Mouse (Mus musculus) frontal cortex, postnatal 36 days (tissue): ENCODE measurements around the gene Stx18.

ENCODE experiments used
- DNase-seq, 2 experiments: peaks; one replicate each; pipeline ENCODE4 v3.0.0; 2022; ENCODE audit warnings: low spot score in 2 of 2

Stx18 gene

DNA sequence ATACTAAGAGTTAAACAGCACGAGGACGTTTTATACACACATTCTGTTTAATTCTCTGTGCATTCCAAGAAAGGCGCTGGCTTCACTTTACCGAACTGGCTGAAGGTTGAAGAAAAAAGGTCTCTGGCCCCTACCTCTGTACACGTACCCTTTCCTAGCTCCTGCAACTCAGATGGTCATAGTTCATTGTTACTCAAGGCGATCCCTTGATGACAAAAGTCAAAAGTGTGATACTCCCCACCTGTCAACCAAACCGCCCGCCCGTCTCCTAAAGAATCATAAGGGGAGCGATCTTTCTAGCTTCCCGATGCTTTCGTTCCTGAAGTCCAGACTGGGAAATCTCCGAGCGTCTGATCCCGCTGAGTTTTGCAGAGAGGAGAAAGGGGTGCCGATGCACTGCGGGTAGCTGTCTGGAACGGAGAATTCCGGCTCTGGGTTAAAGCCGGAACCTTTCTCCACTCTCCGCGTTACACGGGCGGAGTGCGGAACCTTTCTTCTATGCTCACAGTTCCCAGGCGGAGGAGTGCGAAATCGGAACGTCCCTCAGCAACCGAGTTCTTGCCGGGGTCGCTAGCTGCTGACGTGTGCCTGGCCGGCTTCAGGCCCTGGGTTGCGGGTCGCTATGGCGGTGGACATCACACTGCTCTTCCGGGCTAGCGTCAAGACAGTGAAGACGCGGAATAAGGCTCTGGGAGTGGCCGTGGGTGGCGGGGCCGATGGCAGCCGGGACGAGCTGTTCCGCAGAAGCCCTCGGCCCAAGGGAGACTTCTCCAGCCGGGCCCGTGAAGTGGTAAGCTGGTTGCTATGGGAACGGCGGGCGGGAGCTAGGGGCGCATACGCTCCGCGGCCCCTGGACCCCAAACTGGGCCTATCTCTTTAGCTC lies at the start of gene Stx18:
Gene Stx18, plus strand, starts transcription at position 33 of the 883 bp plus-strand sequence.
- DNase-seq, result peak; percentile 91 to 93

- no peak for DNase-seq
Observed at GRCm38 (mm10) chr5:37992346-37992745, 46.2 kb upstream of the Stx18 start.

- DNase-seq, result no peak
Observed at GRCm38 (mm10) chr5:37998805-37999204, 39.7 kb upstream of the Stx18 start.

- DNase-seq, result no peak
Observed at GRCm38 (mm10) chr5:38002573-38002972, 36.0 kb upstream of the Stx18 start.

- DNase-seq, result no peak
Observed at GRCm38 (mm10) chr5:38004746-38005145, 33.8 kb upstream of the Stx18 start.

DNA sequence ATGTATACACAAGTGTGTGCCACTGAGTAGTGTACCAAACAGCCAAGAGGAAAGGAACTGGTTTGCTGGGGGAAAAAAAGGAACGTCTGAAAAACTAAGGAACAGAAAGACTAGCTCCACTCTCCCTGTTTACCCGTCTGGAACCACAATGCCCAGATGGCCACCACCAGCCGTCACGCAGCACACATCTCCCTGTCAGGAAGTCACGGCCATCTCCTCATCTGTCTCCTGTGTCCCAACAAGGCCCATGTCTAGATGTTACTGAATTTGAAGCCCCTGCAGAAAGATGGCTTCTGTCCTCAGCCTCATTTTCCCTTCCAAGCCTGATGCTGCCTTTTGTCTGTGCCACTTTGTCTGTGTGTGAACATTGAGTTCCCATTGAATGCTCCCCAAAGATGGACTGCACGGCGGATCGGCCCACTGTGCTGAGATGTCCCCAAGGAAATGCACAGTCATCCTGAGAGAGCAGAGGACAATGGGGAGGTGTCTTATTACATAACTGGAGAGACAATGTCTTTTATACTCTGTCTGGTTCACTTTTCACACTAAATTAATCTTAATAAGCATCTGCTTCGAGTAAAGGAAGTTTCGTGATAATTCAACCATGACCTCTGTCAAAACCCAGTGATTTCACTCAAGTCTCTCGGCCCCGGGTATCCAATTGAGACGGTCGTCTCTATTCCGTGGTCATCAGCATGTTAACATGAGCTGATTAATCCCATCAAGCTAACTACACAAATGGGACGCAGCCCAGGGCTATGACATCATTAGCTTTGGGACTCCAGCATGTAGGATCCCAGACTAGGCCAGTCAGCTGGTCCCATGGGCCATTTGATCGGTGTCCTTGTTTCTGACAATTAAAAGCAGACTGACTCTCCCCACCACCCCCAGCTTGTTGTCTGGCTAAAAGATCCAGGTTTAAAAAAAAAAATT lies 31.9 kb upstream of the Stx18 start:
- DNase-seq, result no peak

DNA sequence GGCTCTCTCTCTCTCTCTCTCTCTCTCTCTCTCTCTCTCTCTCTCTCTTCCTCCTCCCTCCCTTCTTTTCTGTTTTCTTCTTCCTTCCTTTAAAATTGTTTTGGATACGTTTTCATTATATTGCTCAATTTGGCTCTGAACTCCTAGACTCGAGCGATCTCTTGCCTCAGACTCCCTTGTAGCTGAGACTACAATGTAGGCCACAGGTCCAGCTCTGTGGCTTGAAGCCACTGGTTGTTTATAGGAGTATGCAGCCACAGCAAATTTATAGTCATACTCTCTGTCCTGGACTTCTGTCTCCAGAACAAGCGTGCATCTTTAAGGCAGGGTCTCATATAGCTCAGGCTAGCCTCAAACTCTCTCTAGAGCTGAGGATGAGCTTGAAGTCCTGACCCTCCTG lies 29.5 kb upstream of the Stx18 start:
- DNase-seq, result no peak

DNA sequence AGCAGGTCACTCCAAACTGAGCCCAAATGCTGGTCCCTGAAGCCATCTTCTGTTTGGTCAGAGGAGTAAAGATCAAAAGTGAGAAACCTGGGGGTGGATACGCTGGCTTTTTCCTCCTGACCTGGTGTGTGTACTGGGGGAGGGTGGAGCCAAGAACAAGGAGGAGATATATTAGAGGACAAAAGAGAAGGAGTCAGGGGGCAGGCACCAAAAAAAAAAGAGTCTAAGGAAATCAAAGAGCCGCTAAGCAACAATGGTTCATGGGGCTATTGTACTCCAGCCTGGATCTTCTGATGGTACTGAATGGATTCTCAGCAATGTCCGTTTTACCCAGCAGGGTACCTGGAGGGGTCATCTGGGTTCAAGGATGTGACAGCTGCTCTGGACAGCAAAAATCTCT lies 23.6 kb upstream of the Stx18 start:
- DNase-seq, result no peak

DNA sequence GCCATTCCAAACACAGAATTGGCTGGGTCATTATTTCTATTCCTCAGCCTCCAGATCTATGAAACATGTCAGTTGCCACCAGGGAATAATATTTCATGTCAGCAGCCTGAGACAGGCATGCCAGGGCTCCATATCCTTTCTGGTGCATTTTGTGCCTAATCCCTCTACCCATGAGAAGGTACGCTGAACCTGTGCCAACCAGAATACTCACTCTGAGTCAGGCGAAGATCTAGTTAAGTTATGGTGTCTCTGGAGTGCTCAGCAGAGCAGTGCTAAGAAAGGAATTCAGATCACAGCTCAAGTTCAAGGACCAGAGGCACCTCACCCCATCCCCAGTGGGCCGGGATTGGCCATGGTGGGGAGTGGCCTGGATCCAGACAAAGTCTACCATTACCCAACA lies 21.6 kb upstream of the Stx18 start:
- no peak for DNase-seq

DNA sequence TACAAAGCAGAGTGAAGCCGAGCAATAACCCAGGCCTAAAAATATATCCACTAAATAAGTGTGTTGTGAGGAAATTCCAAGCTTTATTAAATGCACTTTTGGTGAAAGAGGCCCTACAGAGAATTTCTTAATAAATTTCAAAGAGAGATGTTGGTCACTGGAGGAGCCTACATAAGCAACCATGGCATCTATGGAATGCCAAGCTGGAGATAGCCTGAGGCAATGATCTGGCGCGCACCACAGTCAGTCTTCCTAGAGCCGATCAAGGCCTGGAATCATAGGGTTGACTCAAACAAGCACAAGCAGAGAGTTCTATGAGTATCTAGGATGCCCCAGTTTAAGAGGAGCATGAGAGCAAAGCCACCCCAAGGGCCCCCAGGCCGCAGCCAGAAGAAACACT lies 10.9 kb upstream of the Stx18 start:
- no peak for DNase-seq

GRCm38 (mm10) chr5:38038274-38038673 lies 268 bp upstream of the Stx18 start:
- DNase-seq, result peak in 1 of 2 experiments; percentile 3

DNA sequence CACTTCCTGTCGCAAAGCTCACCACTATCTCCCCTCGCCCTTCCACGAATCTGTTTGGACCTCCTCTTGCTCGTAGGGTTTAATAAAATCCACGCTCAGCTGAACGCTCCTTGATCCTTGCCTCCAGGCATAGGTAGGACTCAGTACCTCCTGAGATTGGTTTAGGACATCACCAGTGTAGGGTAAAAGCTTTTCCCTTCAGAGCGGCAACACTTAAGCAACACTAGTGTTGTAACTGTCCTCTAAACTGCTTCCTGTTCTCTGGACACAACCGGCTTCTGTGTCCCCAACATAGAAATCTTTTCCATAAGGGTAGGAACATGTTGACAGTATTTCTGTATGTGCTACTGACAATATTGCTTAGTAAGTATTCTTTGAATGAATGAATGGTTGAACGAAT lies 1.3 kb downstream of the Stx18 start:
- no peak for DNase-seq

DNA sequence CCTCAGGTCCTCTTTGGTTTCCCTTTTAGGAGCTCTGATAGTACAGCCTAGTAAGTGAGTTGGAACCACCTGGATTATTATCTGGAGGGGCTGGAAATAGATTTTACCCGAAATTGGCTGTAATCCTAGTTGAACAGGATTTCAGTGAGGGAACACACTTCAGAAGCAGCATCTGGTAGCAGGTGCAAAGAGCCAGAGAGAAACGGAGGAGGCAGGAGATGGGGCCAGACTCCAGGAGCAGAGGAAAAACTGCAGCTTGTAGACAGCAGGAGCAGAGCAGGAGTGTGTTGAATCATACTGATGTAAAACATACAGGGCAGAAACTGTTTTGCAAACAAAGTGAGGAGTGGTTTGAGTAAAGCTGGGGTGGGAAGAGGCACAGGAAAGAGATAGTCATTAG lies 6.4 kb downstream of the Stx18 start:
- peak; percentile 18 to 33 for DNase-seq

DNA sequence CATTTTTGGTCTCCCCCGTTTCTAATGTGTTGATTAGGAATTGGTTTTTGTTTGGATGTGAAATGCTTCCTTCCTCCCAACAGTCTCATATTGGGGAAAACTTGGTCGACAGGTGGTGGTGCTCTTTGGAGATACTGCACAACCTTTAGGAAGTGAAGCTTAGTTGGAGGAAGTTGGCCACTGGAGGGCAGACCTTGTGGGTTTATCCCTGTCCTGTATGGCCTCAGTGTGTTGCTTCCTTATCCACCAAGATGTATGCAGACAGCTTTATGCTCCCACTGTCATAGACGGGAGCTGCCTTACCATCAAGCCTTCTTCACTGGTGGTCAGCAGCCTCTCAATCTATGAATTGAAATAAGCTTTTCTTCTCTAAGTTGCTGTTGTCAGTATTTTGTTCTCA lies 9.6 kb downstream of the Stx18 start:
- DNase-seq, result no peak

DNA sequence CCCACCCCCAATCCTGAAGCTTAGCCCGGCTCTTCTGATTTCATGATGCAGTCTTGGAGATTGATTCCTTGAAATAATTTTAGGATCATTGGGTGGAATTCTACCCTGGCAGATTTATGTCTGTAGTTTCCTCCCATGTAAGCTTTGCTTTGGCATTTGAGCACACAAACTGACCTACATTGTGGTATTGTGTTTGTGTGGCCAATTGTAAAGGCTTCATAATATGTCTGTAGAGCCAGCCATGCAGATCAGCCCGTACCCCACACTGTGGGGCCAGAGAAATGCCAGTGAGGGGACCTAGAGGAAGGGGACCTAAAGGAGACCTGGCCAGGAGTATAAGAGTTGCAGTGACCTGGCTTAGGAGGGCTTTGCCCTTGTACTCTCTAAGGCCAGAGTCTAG lies 22.5 kb downstream of the Stx18 start:
- DNase-seq, result no peak

DNA sequence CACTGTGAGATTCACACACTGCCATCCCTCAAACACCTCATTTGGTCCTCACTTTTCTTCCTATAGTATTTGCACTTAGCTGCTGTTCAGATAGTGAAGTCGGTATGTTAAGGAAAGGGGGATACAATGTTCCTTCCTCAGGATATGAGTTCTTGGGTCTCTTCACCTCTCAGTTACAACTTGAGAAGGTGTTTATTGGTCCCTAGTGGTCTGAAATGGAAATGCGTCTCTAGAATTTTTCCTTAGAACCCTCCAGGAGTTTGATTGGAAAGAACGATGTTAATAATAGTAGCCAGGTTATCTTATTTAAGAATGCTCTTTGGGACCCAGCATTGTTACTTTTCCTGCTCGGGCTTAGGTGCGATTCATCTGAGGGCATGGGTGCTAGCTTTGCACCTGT lies 24.2 kb downstream of the Stx18 start:
- no peak for DNase-seq

GRCm38 (mm10) chr5:38063339-38063738 lies 24.8 kb downstream of the Stx18 start:
- DNase-seq, result no peak

- DNase-seq, result peak in 1 of 2 experiments; percentile 29
Observed at GRCm38 (mm10) chr5:38064043-38064575, 25.6 kb downstream of the Stx18 start.

DNA sequence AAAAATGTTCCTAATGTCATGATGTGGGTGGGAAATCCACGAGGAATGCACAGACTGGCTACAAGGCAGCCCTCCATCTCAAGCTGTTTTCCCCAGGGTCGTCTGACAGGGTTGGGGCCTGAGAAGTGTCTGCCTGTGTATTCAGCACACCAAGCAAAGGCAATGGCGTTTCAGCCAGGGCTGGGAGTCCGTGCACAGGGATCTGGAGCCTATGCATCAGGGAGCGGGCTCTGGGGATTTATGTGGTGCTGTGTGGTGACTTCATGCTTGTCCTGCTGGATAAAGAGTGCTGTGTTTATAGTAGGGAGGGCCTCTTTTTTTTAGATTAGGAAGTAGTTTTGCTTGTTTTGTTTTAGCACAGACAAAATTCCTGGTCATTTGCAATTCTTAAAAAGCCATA lies 26.2 kb downstream of the Stx18 start:
- no peak for DNase-seq

GRCm38 (mm10) chr5:38065454-38065853 lies 26.9 kb downstream of the Stx18 start:
- no peak for DNase-seq

DNA sequence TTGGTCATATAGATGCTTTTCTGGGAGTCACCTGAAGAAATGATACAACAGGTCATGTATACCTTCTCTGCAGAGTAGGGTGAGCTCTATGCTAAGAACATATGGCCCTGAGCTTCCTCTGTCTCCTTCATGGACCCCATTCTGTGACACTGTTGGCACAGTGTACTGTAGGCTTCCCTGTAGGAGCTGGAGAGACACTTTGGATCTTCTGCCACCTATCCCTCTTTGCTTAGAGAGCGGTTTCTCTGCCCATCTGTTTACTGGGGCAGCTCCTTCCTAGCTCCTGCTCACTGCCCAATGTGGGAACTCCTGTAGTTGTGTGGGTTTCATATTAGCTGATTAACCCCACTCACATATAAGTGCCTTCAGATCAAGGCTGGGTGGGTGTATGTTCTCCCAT lies 28.1 kb downstream of the Stx18 start:
- no peak for DNase-seq

DNA sequence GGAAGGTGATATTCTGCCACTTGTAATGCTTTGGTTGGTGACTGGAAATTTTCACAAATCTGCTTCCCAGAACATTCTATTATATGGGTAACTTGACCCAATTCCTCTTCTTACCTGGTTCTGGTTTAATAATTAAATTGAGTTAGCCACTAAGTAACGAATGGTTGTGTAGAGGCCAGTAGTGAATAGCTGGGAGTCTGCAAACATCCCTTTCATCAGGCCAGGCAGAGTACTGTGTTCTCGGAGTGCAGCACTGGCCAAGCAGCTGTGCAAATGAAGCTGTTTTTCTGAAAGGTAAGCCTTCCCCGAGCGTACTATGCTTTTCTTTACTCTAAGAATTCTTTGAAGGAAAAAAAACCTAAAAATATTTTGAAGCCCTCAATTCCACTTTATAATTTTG lies 37.8 kb downstream of the Stx18 start:
- DNase-seq, result no peak
